Mouse (Mus musculus): ENCODE results near the gene Nxph4. TPM values are rescaled to one million over a fixed set of nuclear protein-coding genes. Genes with fewer than 3 reads are reported as not detected.

The Nxph4 gene
- 1 to 10 TPM; 5.4 to 5.5 TPM for total RNA-seq (2021)
- long read RNA-seq, experiment 1, partial matches to known transcripts = 0 of 4 reads
- long read RNA-seq, experiment 1, other reads (novel, unspliced or antisense) = 1 of 4 reads
- long read RNA-seq, experiment 2 = 0 reads

DNA sequence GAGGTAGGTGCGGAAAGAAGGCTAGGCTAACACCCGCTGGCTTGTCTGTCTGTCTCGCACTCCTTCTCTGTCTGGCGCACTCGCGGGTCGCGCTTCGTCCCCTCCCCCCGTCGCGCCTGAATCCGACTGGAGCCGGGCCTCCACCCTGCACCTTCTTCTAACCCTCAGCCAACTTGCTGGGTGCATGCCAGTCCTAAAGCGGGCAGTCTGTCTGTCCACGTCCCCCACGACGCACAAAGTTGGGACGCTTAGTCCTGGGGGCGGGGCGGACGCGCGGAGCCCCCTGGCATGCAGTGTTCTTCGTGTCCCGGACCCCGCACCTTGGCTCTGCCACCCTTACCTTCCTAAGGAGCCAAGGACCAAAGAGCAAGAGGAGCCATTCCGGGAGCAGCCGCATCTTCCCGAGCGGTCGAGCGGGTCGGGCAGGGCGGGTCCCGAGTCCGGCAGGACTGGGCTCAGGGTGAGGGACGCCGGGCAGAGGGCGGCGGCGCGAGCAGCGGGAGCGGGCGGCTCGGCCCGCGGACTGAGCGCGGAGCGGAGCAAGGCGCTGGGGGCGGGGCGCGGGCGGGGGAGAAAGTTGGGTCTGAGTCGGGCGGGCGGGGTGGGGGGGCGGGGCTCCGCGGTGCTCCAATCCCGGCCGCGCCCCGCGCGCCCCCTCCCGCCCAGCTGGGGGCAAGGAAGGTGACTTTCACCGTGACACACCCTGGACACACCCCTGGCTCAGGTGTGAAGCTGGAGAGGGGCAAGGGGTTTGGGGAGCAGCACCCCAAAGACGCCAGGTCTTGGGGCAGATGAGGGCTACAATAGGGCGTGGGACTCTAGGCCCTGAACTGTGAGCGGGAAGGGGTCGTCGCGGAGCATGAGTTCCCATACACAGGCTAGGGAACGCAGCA, at the start of gene Nxph4:
TSS of gene Nxph4 (minus strand) at position 524 of the 893 bp plus-strand sequence.
- no peak within 1 kb of the TSS for H3K27ac ChIP-seq
- H3K4me3 ChIP-seq = peak within 1 kb of the TSS; percentile 40
- TF ChIP-seq CTCF (IDR thresholded peaks at IDR 0.05) = no peak
- no peak for DNase-seq (ENCODE audit: extremely low spot score in 1 of 2, low spot score in 2 of 2)
- intact Hi-C loops (cut with DNase I) = no loop called here

DNA sequence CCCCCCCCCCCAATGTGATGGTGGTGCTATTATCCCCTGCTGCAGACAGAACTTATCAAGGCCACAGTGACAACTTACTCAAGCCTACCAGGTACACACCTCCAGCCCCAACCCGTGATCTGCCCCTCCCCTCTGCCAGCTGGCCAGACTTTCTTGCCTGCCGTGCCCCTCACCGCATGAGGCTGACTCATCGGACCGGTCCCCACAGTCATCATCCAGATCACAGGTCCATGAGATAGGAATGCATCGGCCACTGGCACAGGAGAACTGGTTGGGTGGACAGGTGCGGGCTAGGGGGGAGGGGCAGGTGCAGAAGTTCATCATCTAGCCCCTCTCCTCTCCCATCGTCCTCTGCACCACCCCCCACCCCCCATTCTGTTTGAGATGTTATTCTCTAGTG, 49.3 kb upstream of the Nxph4 start:
- no peak for DNase-seq (ENCODE audit: extremely low spot score in 1 of 2, low spot score in 2 of 2)
- intact Hi-C loops (cut with DNase I) = no loop called here
- H3K27ac ChIP-seq = no peak overlapping the region
- no peak for TF ChIP-seq CTCF (IDR thresholded peaks at IDR 0.05)
- no peak overlapping the region for H3K4me3 ChIP-seq

DNA sequence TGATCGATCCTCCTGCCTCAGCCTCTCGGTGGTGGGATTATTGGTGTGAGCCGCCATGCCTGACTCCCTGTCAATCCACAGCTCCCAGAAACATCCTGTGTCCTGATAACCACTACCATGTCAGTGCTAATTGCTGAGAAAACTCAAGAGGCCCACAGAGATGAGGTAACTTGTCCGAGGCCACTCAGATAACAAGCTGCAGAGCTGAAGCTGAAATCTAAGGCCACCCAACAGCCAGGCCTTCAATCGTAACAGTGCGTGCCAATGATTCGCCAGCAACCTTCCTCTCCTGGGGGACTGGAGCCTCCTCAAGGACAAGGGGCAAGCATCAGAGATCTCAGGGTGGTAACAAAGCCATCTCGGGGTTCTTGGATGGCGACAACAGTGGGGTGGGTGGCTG, 46.9 kb upstream of the Nxph4 start:
- Histone ChIP-seq H3K4me3 (no peak overlapping the region), H3K27ac (no peak overlapping the region)
- intact Hi-C loops (cut with DNase I) = no loop called here
- no peak for TF ChIP-seq CTCF (IDR thresholded peaks at IDR 0.05)
- DNase-seq (ENCODE audit: extremely low spot score in 1 of 2, low spot score in 2 of 2) = no peak

DNA sequence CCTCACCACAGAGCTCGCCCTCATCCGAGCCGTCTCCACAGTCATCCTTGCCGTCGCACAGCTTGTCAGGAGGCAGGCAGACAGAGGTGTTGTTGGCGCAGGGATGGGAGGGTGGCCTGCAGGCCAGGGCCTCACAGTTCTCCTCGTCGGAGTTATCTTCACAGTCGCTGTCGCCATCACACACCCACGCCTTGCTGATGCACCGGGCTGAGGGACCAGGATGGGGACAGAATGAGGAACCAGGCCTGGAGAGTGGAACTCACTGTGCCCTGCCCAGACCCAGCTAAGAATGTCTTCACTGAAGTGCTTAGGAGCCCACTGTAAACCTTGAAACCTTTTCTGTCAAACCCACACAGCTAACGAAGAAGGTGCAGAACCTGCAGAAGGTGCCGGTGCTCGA, 43.6 kb upstream of the Nxph4 start:
- no peak overlapping the region for H3K27ac ChIP-seq
- no peak for TF ChIP-seq CTCF (IDR thresholded peaks at IDR 0.05)
- DNase-seq (ENCODE audit: extremely low spot score in 1 of 2, low spot score in 2 of 2) = no peak
- intact Hi-C loops (cut with DNase I) = loop anchor here (2.0 kb wide), 1 partner anchor 45 kb away; no protein-coding TSS in a partner anchor
- H3K4me3 ChIP-seq = no peak overlapping the region

DNA sequence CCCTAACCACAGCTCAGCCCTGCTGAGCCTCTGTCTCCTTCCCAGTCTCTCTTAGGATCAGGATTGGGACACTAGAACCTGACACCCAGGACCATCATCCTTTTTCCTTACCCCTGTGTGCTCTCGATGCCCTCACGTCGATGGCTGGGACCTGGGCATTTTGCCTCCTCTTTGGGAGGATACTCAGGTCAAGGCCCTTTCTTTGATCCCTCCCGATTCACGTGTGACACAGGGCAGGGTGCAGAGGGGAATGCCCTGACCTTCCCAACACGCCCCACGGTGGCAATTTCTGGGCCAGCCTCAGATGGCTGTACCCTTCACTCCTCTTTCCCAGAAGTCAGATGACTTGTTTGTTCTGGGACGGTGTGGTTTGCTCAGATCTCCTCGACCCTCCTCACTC, 42.8 kb upstream of the Nxph4 start:
- Histone ChIP-seq H3K4me3 (no peak overlapping the region), H3K27ac (no peak overlapping the region)
- intact Hi-C loops (cut with DNase I) = loop anchor here (2.0 kb wide), 1 partner anchor 46 kb away; no protein-coding TSS in a partner anchor
- DNase-seq (ENCODE audit: extremely low spot score in 1 of 2, low spot score in 2 of 2) = no peak
- TF ChIP-seq CTCF (IDR thresholded peaks at IDR 0.05) = no peak

DNA sequence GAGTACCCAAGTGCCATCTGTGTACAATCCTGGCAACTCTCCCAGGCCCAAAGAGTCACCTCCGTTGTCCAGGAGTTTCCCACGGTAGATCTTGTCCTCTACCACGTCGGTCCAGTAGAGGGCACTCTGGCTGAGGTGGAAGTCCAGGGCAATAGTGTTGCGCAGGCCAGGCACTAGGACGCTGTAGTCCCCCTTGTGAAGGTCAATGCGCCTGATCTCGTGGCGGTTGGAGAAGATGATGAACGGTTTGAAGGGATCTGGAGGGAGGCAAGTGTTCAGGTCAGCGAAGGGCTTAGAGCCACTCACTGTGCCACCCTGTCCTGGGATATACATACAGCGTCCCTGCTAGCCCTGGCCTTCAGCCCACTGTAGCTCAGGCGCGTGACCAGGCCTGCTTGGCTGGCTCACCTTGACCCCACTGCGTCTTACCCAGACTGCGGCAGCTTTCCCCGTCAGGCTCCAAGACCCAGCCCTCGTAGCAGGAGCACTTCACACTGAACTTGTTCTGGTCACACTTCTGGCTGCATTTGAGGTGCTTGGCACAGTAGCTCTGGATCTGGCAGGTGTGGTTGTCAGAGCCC, 42.1 kb upstream of the Nxph4 start:
- intact Hi-C loops (cut with DNase I) = loop anchor here (2.0 kb wide), 1 partner anchor 46 kb away; no protein-coding TSS in a partner anchor
- no peak overlapping the region for H3K4me3 ChIP-seq
- peak; percentile 65 for TF ChIP-seq CTCF (IDR thresholded peaks at IDR 0.05)
- DNase-seq (ENCODE audit: extremely low spot score in 1 of 2, low spot score in 2 of 2) = peak; percentile 57 to 61
- no peak overlapping the region for H3K27ac ChIP-seq

DNA sequence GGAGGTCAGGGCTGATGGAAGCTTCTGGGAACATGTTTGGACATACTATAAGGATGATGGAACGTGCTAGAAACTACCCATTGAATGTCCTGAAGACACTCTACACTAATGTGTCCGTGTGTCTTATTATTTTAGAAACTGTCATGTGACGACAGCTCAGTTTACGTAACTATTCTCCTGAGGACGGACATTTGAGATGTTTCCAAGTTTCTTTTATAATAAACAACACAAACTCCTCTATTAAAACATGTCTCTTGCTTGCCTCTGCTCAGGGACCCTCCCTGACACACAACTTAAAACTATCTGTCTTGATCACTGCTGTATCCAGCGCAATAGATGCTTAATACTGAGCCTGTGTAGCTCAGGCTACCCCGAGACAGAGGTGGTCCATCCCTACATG, 41.4 kb upstream of the Nxph4 start:
- Histone ChIP-seq H3K27ac (no peak overlapping the region), H3K4me3 (no peak overlapping the region)
- no peak for TF ChIP-seq CTCF (IDR thresholded peaks at IDR 0.05)
- intact Hi-C loops (cut with DNase I) = loop anchor here (2.0 kb wide), 1 partner anchor 47 kb away; no protein-coding TSS in a partner anchor
- DNase-seq (ENCODE audit: extremely low spot score in 1 of 2, low spot score in 2 of 2) = no peak

DNA sequence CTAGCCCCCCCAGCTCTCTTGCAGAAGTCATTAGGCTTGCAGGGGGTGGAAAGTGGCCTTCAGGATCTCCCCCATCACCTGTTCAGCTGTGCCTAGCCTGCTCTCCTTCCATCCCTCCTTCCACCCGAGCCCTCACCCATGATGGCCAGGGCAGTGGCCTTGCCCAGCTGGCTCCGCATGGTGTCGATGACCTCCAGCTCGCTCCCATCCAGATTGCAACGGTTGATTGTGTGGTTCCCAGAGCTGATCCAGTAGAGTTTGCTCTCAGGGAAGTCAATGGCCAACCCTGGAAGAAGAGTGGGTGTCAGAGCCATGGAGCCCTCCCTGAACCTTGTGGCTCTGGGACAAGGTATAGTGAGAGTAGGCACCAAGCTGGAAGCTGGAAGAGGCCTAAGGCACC, 37.9 kb upstream of the Nxph4 start:
- no peak overlapping the region for H3K27ac ChIP-seq
- DNase-seq (ENCODE audit: extremely low spot score in 1 of 2, low spot score in 2 of 2) = no peak
- no peak overlapping the region for H3K4me3 ChIP-seq
- intact Hi-C loops (cut with DNase I) = no loop called here
- no peak for TF ChIP-seq CTCF (IDR thresholded peaks at IDR 0.05)

DNA sequence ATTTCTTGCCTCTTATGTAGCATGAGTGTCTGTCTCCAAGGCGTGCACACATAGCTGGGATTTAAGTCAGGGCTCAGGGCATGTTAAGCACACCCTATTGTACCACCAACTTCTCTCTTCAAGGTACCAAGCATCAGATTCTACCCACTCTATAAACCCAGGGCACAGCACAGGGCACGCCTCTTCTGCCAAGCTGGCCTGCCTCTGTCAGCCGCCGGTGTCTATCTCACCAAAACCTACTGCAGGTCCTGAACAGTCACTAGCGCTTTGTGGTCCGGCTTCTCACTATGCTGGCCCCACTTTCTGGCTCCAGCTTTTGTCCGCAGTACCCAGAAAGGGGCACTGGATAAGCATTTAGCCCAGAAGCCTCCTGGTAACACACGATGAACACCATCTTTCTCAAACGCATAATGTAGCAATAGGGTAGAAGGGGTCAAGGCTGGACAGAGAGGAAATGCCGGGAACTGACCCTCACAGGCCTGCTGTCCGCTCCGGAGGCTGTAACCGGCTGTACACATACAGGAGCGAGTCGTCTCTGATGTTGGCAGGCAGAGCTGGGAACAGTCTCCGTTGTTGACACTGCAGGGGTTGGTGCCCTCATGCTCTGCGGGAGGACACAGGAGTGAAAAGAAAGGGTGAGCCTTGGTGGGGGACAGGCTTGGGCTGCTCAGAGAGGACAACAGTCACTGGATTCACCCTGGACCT, 36.7 kb upstream of the Nxph4 start:
- no peak for DNase-seq (ENCODE audit: extremely low spot score in 1 of 2, low spot score in 2 of 2)
- intact Hi-C loops (cut with DNase I) = no loop called here
- no peak for TF ChIP-seq CTCF (IDR thresholded peaks at IDR 0.05)
- Histone ChIP-seq H3K27ac (no peak overlapping the region), H3K4me3 (no peak overlapping the region)

DNA sequence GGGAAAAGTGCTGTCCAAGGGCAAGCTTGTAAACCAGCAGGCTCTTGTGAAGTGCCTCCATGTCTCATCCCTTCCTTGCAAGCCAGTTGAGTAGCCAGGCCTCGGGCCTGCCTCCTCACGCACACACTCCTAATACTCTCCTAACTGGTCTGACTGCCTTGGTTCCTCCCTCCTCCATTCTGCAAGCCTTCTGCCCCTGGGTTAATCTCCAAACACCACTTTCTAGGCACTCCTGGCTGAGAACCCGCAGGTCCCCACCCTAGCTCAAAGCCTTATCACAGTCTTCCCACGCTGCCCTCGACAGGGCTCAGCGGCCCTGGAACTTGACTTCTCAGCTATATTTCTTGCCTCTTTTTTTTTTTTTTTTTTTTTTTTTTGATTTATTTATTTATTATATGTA, 36.0 kb upstream of the Nxph4 start:
- no peak for TF ChIP-seq CTCF (IDR thresholded peaks at IDR 0.05)
- no peak overlapping the region for H3K4me3 ChIP-seq
- DNase-seq (ENCODE audit: extremely low spot score in 1 of 2, low spot score in 2 of 2) = no peak
- intact Hi-C loops (cut with DNase I) = no loop called here
- no peak overlapping the region for H3K27ac ChIP-seq

DNA sequence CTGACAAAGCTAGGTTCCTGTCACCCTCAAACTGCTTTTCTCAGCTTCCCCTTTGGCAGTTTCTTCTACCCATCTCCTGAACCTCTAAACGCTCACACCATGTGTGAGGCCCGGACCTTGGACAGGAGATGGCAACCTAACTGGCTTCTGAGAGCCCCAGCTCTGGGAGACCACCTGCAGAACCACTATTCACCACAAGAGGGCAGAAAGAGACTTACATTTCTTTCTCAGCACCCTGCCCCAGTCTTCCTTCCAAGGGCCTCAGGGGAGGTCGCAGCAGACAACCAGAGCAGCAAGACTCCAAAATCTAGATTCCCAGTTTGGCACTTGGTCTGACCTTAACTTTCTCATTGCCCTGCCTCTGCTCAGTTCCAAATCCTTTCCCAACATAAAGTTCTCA, 35.1 kb upstream of the Nxph4 start:
- intact Hi-C loops (cut with DNase I) = no loop called here
- H3K27ac ChIP-seq = 0 out of 2 replicates have a peak overlapping the region, but pooled peaks have one; percentile 24
- peak; percentile 65 to 66 for DNase-seq (ENCODE audit: extremely low spot score in 1 of 2, low spot score in 2 of 2)
- TF ChIP-seq CTCF (IDR thresholded peaks at IDR 0.05) = peak; percentile 86
- no peak overlapping the region for H3K4me3 ChIP-seq

Measured in left cerebral cortex, adult 2 months (tissue).